In the genomic region with DNA sequence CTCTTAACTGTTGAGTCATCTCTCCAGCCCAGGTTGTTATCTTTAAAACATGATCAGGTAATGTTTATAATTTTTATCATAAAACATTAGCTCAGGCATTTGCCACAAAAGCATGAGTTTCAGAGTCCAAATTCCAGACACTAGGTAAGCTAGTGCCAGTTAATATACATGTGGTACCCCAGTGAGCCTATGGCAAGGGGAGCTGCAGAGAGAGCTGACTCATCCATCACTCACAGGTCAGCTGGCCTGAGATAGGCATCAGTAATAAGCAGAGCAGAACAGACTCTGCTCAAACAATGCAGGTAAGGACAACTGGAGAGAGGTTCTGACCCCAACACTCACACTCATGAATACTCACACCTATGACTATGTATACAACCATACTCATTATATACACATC, we compare ENCODE assay signal across 17 mouse cellular contexts.
"Had no signal": no experiment of that assay in that cellular context is flagged by ENCODE, and none has a peak within 500 bp of the region (broad histone marks: within the 10 kb centered on the region; RNA-seq: fewer than 3 reads in every experiment).

No protein-coding gene starts in this region.

- H3K9me3 ChIP-seq: midbrain, embryonic 10.5 days; midbrain, embryonic 12.5 days; neural tube, embryonic 13.5 days; neural tube, embryonic 15.5 days; stomach, embryonic 15.5 days had no signal

- H3K9ac ChIP-seq: lung, embryonic 14.5 days; midbrain, embryonic 12.5 days; neural tube, embryonic 13.5 days; neural tube, embryonic 15.5 days; stomach, embryonic 15.5 days had no signal

- H3K4me2 ChIP-seq: lung, embryonic 14.5 days; midbrain, embryonic 12.5 days; neural tube, embryonic 13.5 days; neural tube, embryonic 15.5 days; stomach, embryonic 15.5 days had no signal

- DNase-seq: lung, adult 18-20 months; lung, embryonic 14.5 days; lung, postnatal 10 days; lung, postnatal 4 days; midbrain, embryonic 14.5 days; right cerebral cortex, adult 18-20 months; thymus, adult 2 months; thymus, postnatal 25 days; thymus, postnatal 4 days had no signal

- H3K36me3 ChIP-seq: midbrain, embryonic 10.5 days; midbrain, embryonic 12.5 days; neural tube, embryonic 13.5 days; neural tube, embryonic 15.5 days; stomach, embryonic 15.5 days had no signal

- H3K4me3 ChIP-seq: midbrain, embryonic 10.5 days; midbrain, embryonic 12.5 days; myocyte; neural tube, embryonic 13.5 days; neural tube, embryonic 15.5 days; stomach, embryonic 15.5 days had no signal

- H3K4me1 ChIP-seq: midbrain, embryonic 10.5 days; midbrain, embryonic 12.5 days; neural tube, embryonic 13.5 days; neural tube, embryonic 15.5 days; stomach, embryonic 15.5 days had no signal

- H3K27me3 ChIP-seq: midbrain, embryonic 12.5 days; neural tube, embryonic 13.5 days; neural tube, embryonic 15.5 days; stomach, embryonic 15.5 days had no signal

- ATAC-seq: midbrain, embryonic 16.5 days had no signal

- H3K27ac ChIP-seq: midbrain, embryonic 10.5 days; midbrain, embryonic 12.5 days; neural tube, embryonic 13.5 days; neural tube, embryonic 15.5 days; stomach, embryonic 15.5 days; stomach, postnatal 0 days had no signal
